Mouse (Mus musculus) midbrain, postnatal 0 days (tissue): ENCODE results near the gene Thap12. TPM values are rescaled to one million over a fixed set of nuclear protein-coding genes. Genes with fewer than 3 reads are reported as not detected.

Experiments used
- ATAC-seq: fragments of 200-750 bp; cut with Nextera tagmentation; 2 replicates; pipeline ENCODE4 v1.8.0; 2017; ENCODE audit warnings: moderate number of reproducible peaks, mild to moderate bottlenecking, moderate TSS enrichment, moderate library complexity; ENCODE audit not compliant: low FRiP score
- DNase-seq: peaks from one replicate; pipeline ENCODE4 v3.0.0-alpha.2; 2015; ENCODE audit warnings: low spot score
- H3K27ac ChIP-seq: fragments of 300-500 bp; sonication (generic); 2 replicates; pipeline ENCODE4 v1.5.1; 2014; ENCODE audit warnings: low read depth, mild to moderate bottlenecking, low read length, mixed read lengths
- H3K27me3 ChIP-seq: fragments of 300-500 bp; sonication (generic); 2 replicates; pipeline ENCODE4 v1.6.1; 2014; ENCODE audit warnings: low read length, control low read depth, mixed read lengths; ENCODE audit not compliant: insufficient read depth
- H3K36me3 ChIP-seq: fragments of 300-500 bp; sonication (generic); 2 replicates; pipeline ENCODE4 v1.6.1; 2014; ENCODE audit warnings: low read length, control low read depth, mixed read lengths; ENCODE audit not compliant: insufficient read depth
- H3K4me1 ChIP-seq: fragments of 300-500 bp; sonication (generic); 2 replicates; pipeline ENCODE4 v1.6.1; 2014; ENCODE audit warnings: mild to moderate bottlenecking, control low read depth, antibody characterized with exemption, low read length, mixed read lengths; ENCODE audit not compliant: insufficient read depth
- H3K4me2 ChIP-seq: fragments of 300-500 bp; sonication (generic); 2 replicates; pipeline ENCODE4 v1.6.1; 2014; ENCODE audit warnings: low read depth, mild to moderate bottlenecking, low read length, mixed read lengths; ENCODE audit not compliant: poor library complexity, severe bottlenecking
- H3K4me3 ChIP-seq: fragments of 300-500 bp; sonication (generic); 2 replicates; pipeline ENCODE4 v1.5.1; 2014; ENCODE audit warnings: low read depth, mild to moderate bottlenecking, low read length, moderate library complexity
- H3K9ac ChIP-seq: fragments of 300-500 bp; sonication (generic); replicated peaks from 2 replicates; pipeline ENCODE4 v1.6.1; 2014; ENCODE audit warnings: mild to moderate bottlenecking, low read length, moderate library complexity, mixed read lengths; ENCODE audit not compliant: poor library complexity, severe bottlenecking
- H3K9me3 ChIP-seq: fragments of 300-500 bp; sonication (generic); 2 replicates; pipeline ENCODE4 v1.6.1; 2016; ENCODE audit warnings: low read length, control low read depth
- CTCF ChIP-seq: IDR thresholded peaks from 2 replicates; pipeline ENCODE4 v1.5.1; 2016; ENCODE audit warnings: antibody characterized with exemption, mild to moderate bottlenecking
- WGBS: fragments of 180-500 bp; shearing (Covaris S2); extraction: QIAGEN DNeasy Blood & Tissue Kit; methylation state at CpG from one replicate; pipeline ENCODE4 v1.1.7; 2014; 5-methylcytosine and 5-hydroxymethylcytosine counted together
- polyA plus RNA-seq: library from polyadenylated mRNA; unstranded; fragments of >200 nt; fragmentation: Nextera tagmentation; extraction: Ambion mirVana; gene quantifications from 2 replicates; pipeline ENCODE4 v1.2.1, GENCODE M21; 2015
- total RNA-seq: library from RNA; depleted of rRNA; stranded (reverse); fragments of >200 nt; gene quantifications from 2 replicates; pipeline ENCODE4 v1.2.3, GENCODE M21; 2014; rRNA removed

Gene Thap12
- total and polyA plus RNA-seq, 2 experiments from 2014 or later = 49.1 to 64.2 TPM

GRCm38 (mm10) chr7:98752680-98753079 lies 49.8 kb downstream of the Thap12 start:
- H3K4me2 ChIP-seq = no peak overlapping the region
- H3K4me3 ChIP-seq = no peak overlapping the region
- H3K36me3 ChIP-seq = no peaks in the 10 kb centered on the region
- H3K4me1 ChIP-seq = no peaks in the 10 kb centered on the region
- no peak overlapping the region for H3K9ac ChIP-seq
- ATAC-seq (no peak), DNase-seq (no peak)
- TF ChIP-seq CTCF = no peak
- 87% methylated on average over 8 of the region's 8 CpGs for WGBS
- H3K27ac ChIP-seq = no peak overlapping the region
- H3K9me3 ChIP-seq = no peaks in the 10 kb centered on the region
- H3K27me3 ChIP-seq = no peaks in the 10 kb centered on the region

- DNase-seq (no peak), ATAC-seq (no peak)
- Histone ChIP-seq H3K9ac (no peak overlapping the region), H3K9me3 (no peaks in the 10 kb centered on the region), H3K27me3 (no peaks in the 10 kb centered on the region), H3K36me3 (no peaks in the 10 kb centered on the region), H3K4me3 (no peak overlapping the region), H3K4me2 (no peak overlapping the region), H3K27ac (no peak overlapping the region), H3K4me1 (no peaks in the 10 kb centered on the region)
- 90% methylated on average over 11 of the region's 11 CpGs for WGBS
- TF ChIP-seq CTCF = no peak
These were observed 53.1 kb downstream of the Thap12 start for GRCm38 (mm10) chr7:98756050-98756449.

- Histone ChIP-seq H3K4me2 (no peak overlapping the region), H3K27ac (no peak overlapping the region), H3K27me3 (no peaks in the 10 kb centered on the region), H3K4me3 (no peak overlapping the region), H3K36me3 (no peaks in the 10 kb centered on the region), H3K9me3 (no peaks in the 10 kb centered on the region), H3K4me1 (no peaks in the 10 kb centered on the region), H3K9ac (no peak overlapping the region)
- WGBS = 78% methylated on average over 8 of the region's 8 CpGs
- DNase-seq = peak; percentile 27
- no peak for ATAC-seq
- TF ChIP-seq CTCF = no peak
These were observed 53.7 kb downstream of the Thap12 start for GRCm38 (mm10) chr7:98756556-98756955.

GRCm38 (mm10) chr7:98760126-98760525 lies 57.2 kb downstream of the Thap12 start:
- Histone ChIP-seq H3K4me1 (no peaks in the 10 kb centered on the region), H3K27me3 (no peaks in the 10 kb centered on the region), H3K4me3 (no peak overlapping the region), H3K9ac (no peak overlapping the region), H3K9me3 (no peaks in the 10 kb centered on the region), H3K36me3 (no peaks in the 10 kb centered on the region), H3K4me2 (no peak overlapping the region), H3K27ac (no peak overlapping the region)
- no peak for TF ChIP-seq CTCF
- 87% methylated on average over 5 of the region's 5 CpGs for WGBS
- DNase-seq = no peak
- no peak for ATAC-seq

GRCm38 (mm10) chr7:98763911-98764310 lies 61.0 kb downstream of the Thap12 start:
- no peak for ATAC-seq
- no peak overlapping the region for H3K4me2 ChIP-seq
- no peak overlapping the region for H3K4me3 ChIP-seq

GRCm38 (mm10) chr7:98767261-98767660 lies 64.4 kb downstream of the Thap12 start:
- Histone ChIP-seq H3K9ac (no peak overlapping the region), H3K27ac (no peak overlapping the region)

More at GRCm38 (mm10) chr7:98763911-98764310, 61.0 kb downstream of the Thap12 start:
- Histone ChIP-seq H3K27ac (no peak overlapping the region), H3K36me3 (no peaks in the 10 kb centered on the region), H3K9ac (no peak overlapping the region), H3K4me1 (no peaks in the 10 kb centered on the region), H3K9me3 (no peaks in the 10 kb centered on the region), H3K27me3 (no peaks in the 10 kb centered on the region)
- WGBS = 82% methylated on average over 10 of the region's 10 CpGs
- no peak for DNase-seq
- TF ChIP-seq CTCF = no peak

More at GRCm38 (mm10) chr7:98767261-98767660, 64.4 kb downstream of the Thap12 start:
- DNase-seq (no peak), ATAC-seq (no peak)
- Histone ChIP-seq H3K27me3 (peaks cover 4% of the 10 kb centered on the region; the same call in 1 of the 2 replicates), H3K9me3 (no peaks in the 10 kb centered on the region), H3K36me3 (no peaks in the 10 kb centered on the region), H3K4me3 (no peak overlapping the region), H3K4me2 (no peak overlapping the region), H3K4me1 (no peaks in the 10 kb centered on the region)
- 71% methylated on average over 6 of the region's 6 CpGs for WGBS
- TF ChIP-seq CTCF = no peak

Other genes starting within 250 kb of the Thap12 start
- gene Lrrc32, start 213.8 kb upstream of the Thap12 start, total RNA-seq = 7.6 and 9.0 TPM in 2 replicates
- gene Lrrc32, start 213.8 kb upstream of the Thap12 start, polyA plus RNA-seq = 5.2 and 6.0 TPM in 2 replicates
- 36.0 and 43.0 TPM in 2 replicates for gene Emsy, start 46.3 kb upstream of the Thap12 start, total RNA-seq
- gene Emsy, start 46.3 kb upstream of the Thap12 start, polyA plus RNA-seq = 25.8 and 26.6 TPM in 2 replicates
- 3.2 and 3.7 TPM in 2 replicates for gene Wnt11, start 132.0 kb downstream of the Thap12 start, total RNA-seq
- 1.8 and 1.9 TPM in 2 replicates for gene Wnt11, start 132.0 kb downstream of the Thap12 start, polyA plus RNA-seq